Mouse (Mus musculus) intestine, embryonic 16.5 days (tissue): ENCODE data around the gene Slc1a2. TPM values are rescaled to one million over a fixed set of nuclear protein-coding genes. Genes with fewer than 3 reads are reported as not detected.

Experiments
- ATAC-seq: fragments of 200-750 bp; cut with Nextera tagmentation; 2 replicates; pipeline ENCODE4 v1.8.0; 2017; ENCODE audit warnings: moderate TSS enrichment, moderate library complexity
- H3K27ac ChIP-seq: fragments of 300-500 bp; sonication (generic); 2 replicates; pipeline ENCODE4 v1.5.1; 2014; ENCODE audit warnings: mild to moderate bottlenecking, low read length
- H3K27me3 ChIP-seq: fragments of 300-500 bp; sonication (generic); replicated peaks from 2 replicates; pipeline ENCODE4 v1.6.1; 2014; ENCODE audit warnings: low read length, control low read depth, mixed read lengths; ENCODE audit not compliant: control insufficient read depth, insufficient read depth
- H3K36me3 ChIP-seq: fragments of 300-500 bp; sonication (generic); 2 replicates; pipeline ENCODE4 v1.6.1; 2014; ENCODE audit warnings: low read length, control low read depth; ENCODE audit not compliant: control insufficient read depth, insufficient read depth
- H3K4me1 ChIP-seq: fragments of 300-500 bp; sonication (generic); 2 replicates; pipeline ENCODE4 v1.6.1; 2014; ENCODE audit warnings: low read length, control low read depth, mixed read lengths; ENCODE audit not compliant: control insufficient read depth, insufficient read depth
- H3K4me2 ChIP-seq: fragments of 300-500 bp; sonication (generic); 2 replicates; pipeline ENCODE4 v1.6.1; 2014; ENCODE audit warnings: low read depth, low read length, control low read depth
- H3K4me3 ChIP-seq: fragments of 300-500 bp; sonication (generic); 2 replicates; pipeline ENCODE4 v1.5.1; 2014; ENCODE audit warnings: mild to moderate bottlenecking, low read length
- H3K9ac ChIP-seq: fragments of 300-500 bp; sonication (generic); 2 replicates; pipeline ENCODE4 v1.6.1; 2014; ENCODE audit warnings: low read depth, low read length
- H3K9me3 ChIP-seq: fragments of 300-500 bp; sonication (generic); 2 replicates; pipeline ENCODE4 v1.6.1; 2016; ENCODE audit warnings: low read length, control low read depth; ENCODE audit not compliant: control insufficient read depth
- WGBS: fragments of 180-500 bp; shearing (Covaris S2); extraction: QIAGEN DNeasy Blood & Tissue Kit; methylation state at CpG from one replicate; pipeline ENCODE4 v1.1.7; 2014; 5-methylcytosine and 5-hydroxymethylcytosine counted together
- polyA plus RNA-seq: library from polyadenylated mRNA; unstranded; fragments of >200 nt; fragmentation: Nextera tagmentation; extraction: Ambion mirVana; gene quantifications from 2 replicates; pipeline ENCODE4 v1.2.1, GENCODE M21; 2015

Gene Slc1a2
- polyA plus RNA-seq, 1 experiment from 2014 or later, result 0.13 TPM

- no peaks in the 10 kb centered on the region for H3K36me3 ChIP-seq
- no peaks in the 10 kb centered on the region for H3K9me3 ChIP-seq
- H3K4me2 ChIP-seq, result peak overlapping the region; percentile 98
- H3K4me3 ChIP-seq, result peak overlapping the region; percentile 64
- ATAC-seq, result peak; percentile 54
- H3K27me3 ChIP-seq, result peaks cover 20% of the 10 kb centered on the region
- WGBS, result 2% methylated on average over 10 of the region's 10 CpGs
- 0 out of 2 replicates have a peak overlapping the region, but pooled peaks have one; percentile 57 for H3K9ac ChIP-seq
- peaks cover 9% of the 10 kb centered on the region; the same call in 1 of the 2 replicates for H3K4me1 ChIP-seq
- no peak overlapping the region for H3K27ac ChIP-seq
Measured at GRCm38 (mm10) chr2:102659521-102659830, 1.0 kb downstream of the Slc1a2 start.

GRCm38 (mm10) chr2:102661052-102661451, 2.6 kb downstream of the Slc1a2 start:
- Histone ChIP-seq H3K27ac (no peak overlapping the region), H3K4me2 (no peak overlapping the region), H3K9ac (no peak overlapping the region), H3K36me3 (no peaks in the 10 kb centered on the region), H3K4me1 (peaks cover 9% of the 10 kb centered on the region; the same call in 1 of the 2 replicates), H3K4me3 (no peak overlapping the region), H3K9me3 (no peaks in the 10 kb centered on the region), H3K27me3 (peaks cover 20% of the 10 kb centered on the region)
- 63% methylated on average over 2 of the region's 2 CpGs for WGBS
- ATAC-seq, result no peak

- ATAC-seq, result no peak
- H3K27ac ChIP-seq, result no peak overlapping the region
- 60% methylated on average over 9 of the region's 9 CpGs for WGBS
- H3K4me3 ChIP-seq, result no peak overlapping the region
- H3K36me3 ChIP-seq, result no peaks in the 10 kb centered on the region
- H3K9me3 ChIP-seq, result no peaks in the 10 kb centered on the region
- H3K27me3 ChIP-seq, result peaks cover 20% of the 10 kb centered on the region
- no peak overlapping the region for H3K9ac ChIP-seq
- no peak overlapping the region for H3K4me2 ChIP-seq
- H3K4me1 ChIP-seq, result peaks cover 9% of the 10 kb centered on the region; the same call in 1 of the 2 replicates
Measured at GRCm38 (mm10) chr2:102662911-102663310, 4.5 kb downstream of the Slc1a2 start.

- no peak for ATAC-seq
- 24% methylated on average over 6 of the region's 6 CpGs for WGBS
- no peaks in the 10 kb centered on the region for H3K9me3 ChIP-seq
Measured at GRCm38 (mm10) chr2:102663339-102663738, 4.9 kb downstream of the Slc1a2 start.

GRCm38 (mm10) chr2:102663865-102664264, 5.4 kb downstream of the Slc1a2 start:
- no peaks in the 10 kb centered on the region for H3K9me3 ChIP-seq
- no peak overlapping the region for H3K4me2 ChIP-seq
- ATAC-seq, result no peak
- H3K4me1 ChIP-seq, result 0 out of 2 replicates have a peak, but pooled peaks cover 6% of the 10 kb centered on the region
- H3K27ac ChIP-seq, result no peak overlapping the region
- no peak overlapping the region for H3K9ac ChIP-seq
- WGBS, result 64% methylated on average over 3 of the region's 3 CpGs
- no peak overlapping the region for H3K4me3 ChIP-seq
- H3K36me3 ChIP-seq, result no peaks in the 10 kb centered on the region
- peaks cover 18% of the 10 kb centered on the region for H3K27me3 ChIP-seq

More at GRCm38 (mm10) chr2:102663339-102663738, 4.9 kb downstream of the Slc1a2 start:
- H3K4me3 ChIP-seq, result no peak overlapping the region
- H3K4me1 ChIP-seq, result peaks cover 6% of the 10 kb centered on the region; the same call in 1 of the 2 replicates
- H3K27ac ChIP-seq, result no peak overlapping the region
- H3K27me3 ChIP-seq, result peaks cover 20% of the 10 kb centered on the region
- no peak overlapping the region for H3K9ac ChIP-seq
- H3K4me2 ChIP-seq, result no peak overlapping the region
- H3K36me3 ChIP-seq, result no peaks in the 10 kb centered on the region

- Histone ChIP-seq H3K9ac (no peak overlapping the region), H3K9me3 (no peaks in the 10 kb centered on the region), H3K36me3 (no peaks in the 10 kb centered on the region), H3K4me2 (no peak overlapping the region), H3K4me1 (0 out of 2 replicates have a peak, but pooled peaks cover 3% of the 10 kb centered on the region), H3K4me3 (no peak overlapping the region), H3K27me3 (no peaks in the 10 kb centered on the region), H3K27ac (no peak overlapping the region)
- 74% methylated on average over 6 of the region's 6 CpGs for WGBS
- ATAC-seq, result no peak
Measured at GRCm38 (mm10) chr2:102667981-102668380, 9.5 kb downstream of the Slc1a2 start.

GRCm38 (mm10) chr2:102669580-102669979, 11.1 kb downstream of the Slc1a2 start:
- H3K36me3 ChIP-seq, result no peaks in the 10 kb centered on the region
- no peak overlapping the region for H3K4me3 ChIP-seq
- H3K9ac ChIP-seq, result no peak overlapping the region
- no peaks in the 10 kb centered on the region for H3K4me1 ChIP-seq
- H3K4me2 ChIP-seq, result no peak overlapping the region
- no peaks in the 10 kb centered on the region for H3K27me3 ChIP-seq
- 10% methylated on average over 6 of the region's 6 CpGs for WGBS
- H3K9me3 ChIP-seq, result no peaks in the 10 kb centered on the region
- no peak for ATAC-seq
- no peak overlapping the region for H3K27ac ChIP-seq

GRCm38 (mm10) chr2:102674582-102674981, 16.1 kb downstream of the Slc1a2 start:
- no peak overlapping the region for H3K27ac ChIP-seq
- no peak for ATAC-seq
- no peak overlapping the region for H3K4me3 ChIP-seq
- H3K4me2 ChIP-seq, result no peak overlapping the region
- H3K9me3 ChIP-seq, result no peaks in the 10 kb centered on the region
- H3K36me3 ChIP-seq, result no peaks in the 10 kb centered on the region
- no peaks in the 10 kb centered on the region for H3K27me3 ChIP-seq
- H3K4me1 ChIP-seq, result no peaks in the 10 kb centered on the region
- no peak overlapping the region for H3K9ac ChIP-seq
- WGBS, result 45% methylated on average over 2 of the region's 2 CpGs

- Histone ChIP-seq H3K4me3 (no peak overlapping the region), H3K27me3 (no peaks in the 10 kb centered on the region), H3K9me3 (no peaks in the 10 kb centered on the region), H3K4me2 (no peak overlapping the region), H3K27ac (no peak overlapping the region), H3K9ac (no peak overlapping the region), H3K36me3 (no peaks in the 10 kb centered on the region), H3K4me1 (no peaks in the 10 kb centered on the region)
- no peak for ATAC-seq
- 74% methylated on average over 6 of the region's 6 CpGs for WGBS
Measured at GRCm38 (mm10) chr2:102675275-102675674, 16.8 kb downstream of the Slc1a2 start.

- ATAC-seq, result no peak
- Histone ChIP-seq H3K36me3 (no peaks in the 10 kb centered on the region), H3K9ac (no peak overlapping the region), H3K4me3 (no peak overlapping the region), H3K4me2 (no peak overlapping the region), H3K9me3 (no peaks in the 10 kb centered on the region), H3K27ac (no peak overlapping the region), H3K4me1 (no peaks in the 10 kb centered on the region), H3K27me3 (no peaks in the 10 kb centered on the region)
- 79% methylated on average over 9 of the region's 9 CpGs for WGBS
Measured at GRCm38 (mm10) chr2:102676716-102677312, 18.4 kb downstream of the Slc1a2 start.
